Mouse (Mus musculus) liver, embryonic 12.5 days (tissue): Measurements from ENCODE around the gene Tbx3. TPM values are rescaled to one million over a fixed set of nuclear protein-coding genes. Genes with fewer than 3 reads are reported as not detected.

Experiments
- ATAC-seq: fragments of 200-750 bp; cut with Nextera tagmentation; 2 replicates; pipeline ENCODE4 v1.8.0; 2017; ENCODE audit warnings: moderate number of reproducible peaks, mild to moderate bottlenecking, moderate library complexity
- H3K27ac ChIP-seq: fragments of 300-500 bp; sonication (generic); 2 replicates; pipeline ENCODE4 v1.5.1; 2016; ENCODE audit warnings: mild to moderate bottlenecking
- H3K27me3 ChIP-seq: fragments of 300-500 bp; sonication (generic); replicated peaks from 2 replicates; pipeline ENCODE4 v1.6.1; 2016; ENCODE audit warnings: mild to moderate bottlenecking, moderate library complexity
- H3K36me3 ChIP-seq: fragments of 300-500 bp; sonication (generic); 2 replicates; pipeline ENCODE4 v1.6.1; 2016; ENCODE audit warnings: mild to moderate bottlenecking, moderate library complexity
- H3K4me1 ChIP-seq: fragments of 300-500 bp; sonication (generic); 2 replicates; pipeline ENCODE4 v1.6.1; 2016
- H3K4me2 ChIP-seq: fragments of 300-500 bp; sonication (generic); 2 replicates; pipeline ENCODE4 v1.6.1; 2016; ENCODE audit warnings: mild to moderate bottlenecking, moderate library complexity
- H3K4me3 ChIP-seq: fragments of 300-500 bp; sonication (generic); 2 replicates; pipeline ENCODE4 v1.5.1; 2016; ENCODE audit warnings: mild to moderate bottlenecking, moderate library complexity
- H3K9ac ChIP-seq: fragments of 300-500 bp; sonication (generic); 2 replicates; pipeline ENCODE4 v1.6.1; 2016; ENCODE audit warnings: mild to moderate bottlenecking, moderate library complexity
- H3K9me3 ChIP-seq: fragments of 300-500 bp; sonication (generic); replicated peaks from 2 replicates; pipeline ENCODE4 v1.6.1; 2016; ENCODE audit warnings: mild to moderate bottlenecking, moderate library complexity
- WGBS: fragments of 180-500 bp; shearing (Covaris S2); methylation state at CpG from one replicate; pipeline ENCODE4 v1.1.7; 2016; ENCODE audit not compliant: insufficient replicate concordance; 5-methylcytosine and 5-hydroxymethylcytosine counted together
- polyA plus RNA-seq: library from polyadenylated mRNA; unstranded; fragments of >200 nt; fragmentation: Nextera tagmentation; extraction: Ambion mirVana; gene quantifications from 2 replicates; pipeline ENCODE4 v1.2.1, GENCODE M21; 2016

The Tbx3 gene
- polyA plus RNA-seq, 1 experiment from 2014 or later, result 10.7 TPM

DNA sequence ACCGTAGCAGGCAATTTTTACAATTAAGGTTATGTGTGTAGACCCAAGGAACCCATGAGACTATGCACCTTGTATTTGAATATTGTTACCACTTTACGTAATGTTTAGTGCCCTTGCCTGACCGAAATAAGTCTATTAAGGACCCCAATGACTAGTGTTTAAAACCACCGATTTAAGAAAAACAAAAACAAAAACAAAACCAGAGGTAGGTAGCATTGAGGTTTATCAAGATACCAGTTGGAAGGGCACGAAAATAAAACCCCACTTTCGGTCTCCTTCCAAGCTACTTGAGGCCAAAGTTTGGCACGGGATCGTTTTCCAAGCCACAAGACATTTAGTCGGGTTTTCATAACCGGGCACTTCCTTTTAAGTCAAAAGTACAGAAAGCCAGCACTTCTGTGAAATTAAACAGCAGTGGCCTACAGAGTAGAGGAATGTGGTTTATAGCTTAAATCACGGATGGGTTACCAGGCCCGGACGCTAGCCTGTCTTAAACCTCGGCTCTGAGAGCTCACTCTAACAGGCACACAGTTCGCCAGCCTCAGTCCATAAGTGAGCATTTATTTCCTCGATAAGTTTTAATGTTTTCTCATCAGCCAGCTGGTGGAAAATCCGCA lies 2.6 kb downstream of the Tbx3 start:
- Histone ChIP-seq H3K27me3 (peaks cover 98% of the 10 kb centered on the region), H3K27ac (no peak overlapping the region)
- WGBS, result 6% methylated on average over 17 of the region's 17 CpGs

DNA sequence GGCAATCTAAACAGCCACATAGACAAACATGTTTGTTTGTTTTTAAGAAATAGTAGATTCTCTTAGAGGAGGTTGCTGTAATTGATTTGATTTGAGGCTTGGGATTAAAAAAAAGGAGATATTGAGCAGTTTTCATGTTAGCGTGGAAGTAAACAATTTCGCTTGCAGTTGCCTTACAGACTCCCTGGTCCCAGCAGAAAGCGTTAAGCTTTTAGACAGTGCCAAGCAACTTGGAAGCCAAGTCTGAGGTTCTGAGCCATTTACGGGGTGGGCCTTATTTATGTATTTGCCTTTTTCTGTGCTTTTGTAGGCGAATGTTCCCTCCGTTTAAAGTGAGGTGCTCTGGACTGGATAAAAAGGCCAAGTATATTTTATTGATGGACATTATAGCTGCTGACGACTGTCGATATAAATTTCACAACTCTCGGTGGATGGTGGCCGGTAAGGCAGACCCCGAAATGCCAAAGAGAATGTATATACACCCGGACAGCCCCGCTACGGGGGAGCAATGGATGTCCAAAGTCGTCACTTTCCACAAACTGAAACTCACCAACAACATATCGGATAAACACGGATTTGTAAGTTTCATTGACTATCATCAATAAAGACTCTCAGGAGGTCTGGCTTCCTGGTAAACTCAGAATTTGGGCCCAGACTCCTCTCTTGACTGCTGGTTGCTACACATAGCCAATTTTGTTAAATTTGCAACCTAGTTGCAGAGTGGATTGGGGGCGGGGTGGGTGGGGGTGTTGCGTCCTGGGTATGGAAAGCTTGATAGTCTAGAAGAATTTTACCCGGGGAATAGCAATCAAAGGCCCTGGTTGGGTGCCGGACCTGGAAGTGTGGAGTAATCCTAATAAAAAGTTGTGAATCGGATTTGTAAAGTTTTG lies 3.5 kb downstream of the Tbx3 start:
- no peak for ATAC-seq
- Histone ChIP-seq H3K4me1 (peaks cover 9% of the 10 kb centered on the region; the same call in 1 of the 2 replicates), H3K27ac (no peak overlapping the region), H3K36me3 (no peaks in the 10 kb centered on the region; the same call in 1 of the 2 replicates), H3K9ac (peak overlapping the region; percentile 55; the same call in 1 of the 2 replicates), H3K4me3 (peak overlapping the region; percentile 49), H3K9me3 (no peaks in the 10 kb centered on the region), H3K27me3 (peaks cover 98% of the 10 kb centered on the region), H3K4me2 (peak overlapping the region; percentile 43)
- WGBS, result 18% methylated on average over 22 of the region's 22 CpGs

More for the DNA sequence above, 2.6 kb downstream of the Tbx3 start:
- H3K36me3 ChIP-seq, result no peaks in the 10 kb centered on the region
- H3K9ac ChIP-seq, result peak overlapping the region; percentile 55
- H3K9me3 ChIP-seq, result no peaks in the 10 kb centered on the region
- H3K4me1 ChIP-seq, result peaks cover 17% of the 10 kb centered on the region; the same call in 1 of the 2 replicates
- peak overlapping the region; percentile 49 for H3K4me3 ChIP-seq
- peak overlapping the region; percentile 62 for H3K4me2 ChIP-seq
- no peak for ATAC-seq

DNA sequence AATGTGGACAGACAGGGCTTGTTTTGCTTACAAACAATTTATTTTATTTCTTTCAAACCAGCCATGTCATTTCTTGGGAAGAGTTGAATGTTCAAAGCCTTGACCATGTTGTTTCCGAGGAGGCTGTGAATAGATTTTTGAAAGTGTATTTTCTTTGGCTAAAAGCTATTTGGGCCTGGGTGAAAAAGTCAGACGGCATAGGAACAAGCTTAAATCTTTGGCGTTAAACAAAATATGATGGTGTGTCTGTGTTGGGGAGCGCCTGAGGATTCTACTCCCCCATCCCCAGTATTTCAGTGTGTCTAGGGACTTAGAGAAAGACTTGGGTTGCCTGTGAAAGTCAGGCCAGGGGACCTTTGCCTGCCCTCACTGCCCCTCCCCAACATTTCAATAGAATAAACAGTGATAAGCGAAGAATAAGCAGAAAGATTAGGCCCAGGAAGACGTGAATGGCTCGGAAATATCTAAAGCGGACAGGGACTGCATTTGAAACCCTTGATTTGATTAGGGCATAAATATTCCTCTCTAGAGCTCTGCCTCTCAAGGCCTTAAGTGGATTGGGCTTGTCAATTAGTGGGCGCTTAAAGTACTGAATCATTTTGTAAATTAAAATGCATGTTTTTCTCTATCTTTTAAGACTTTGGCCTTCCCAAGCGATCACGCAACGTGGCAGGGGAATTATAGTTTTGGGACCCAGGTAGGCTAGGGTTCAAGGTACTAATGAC lies 4.3 kb downstream of the Tbx3 start:
- H3K9ac ChIP-seq, result peak overlapping the region; percentile 51; the same call in 1 of the 2 replicates
- H3K4me3 ChIP-seq, result peak overlapping the region; percentile 49
- H3K9me3 ChIP-seq, result no peaks in the 10 kb centered on the region
- ATAC-seq, result no peak
- 34% methylated on average over 12 of the region's 12 CpGs for WGBS
- 0 out of 2 replicates have a peak, but pooled peaks cover under 1% of the 10 kb centered on the region for H3K4me1 ChIP-seq
- H3K27me3 ChIP-seq, result peaks cover 95% of the 10 kb centered on the region
- H3K36me3 ChIP-seq, result no peaks in the 10 kb centered on the region; the same call in 1 of the 2 replicates
- no peak overlapping the region for H3K27ac ChIP-seq
- peak overlapping the region; percentile 43 for H3K4me2 ChIP-seq

DNA sequence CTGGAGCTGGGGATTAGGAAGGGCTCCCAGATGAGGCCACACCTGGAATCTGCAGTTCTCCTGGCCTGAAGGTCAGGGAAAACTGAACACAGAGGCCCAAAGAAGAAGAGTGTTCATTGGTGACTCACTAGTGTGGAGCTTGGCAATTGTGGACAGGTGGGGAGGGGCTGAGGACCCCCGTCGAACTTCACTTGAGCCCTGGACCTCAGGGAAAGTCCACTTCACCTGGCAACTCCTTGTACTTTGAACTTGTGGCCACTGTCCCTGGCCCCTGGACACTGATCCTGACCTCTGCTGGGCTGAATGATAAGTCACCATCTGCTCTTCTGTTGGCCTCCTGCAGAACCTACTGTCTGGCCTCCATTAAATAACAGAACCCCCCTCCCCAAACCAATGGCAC lies 5.8 kb downstream of the Tbx3 start:
- H3K9me3 ChIP-seq, result no peaks in the 10 kb centered on the region
- H3K27me3 ChIP-seq, result peaks cover 95% of the 10 kb centered on the region
- no peak overlapping the region for H3K4me3 ChIP-seq
- H3K4me2 ChIP-seq, result no peak overlapping the region
- WGBS, result 63% methylated on average over 2 of the region's 2 CpGs
- H3K27ac ChIP-seq, result no peak overlapping the region
- no peak overlapping the region for H3K9ac ChIP-seq
- H3K36me3 ChIP-seq, result peaks cover 3% of the 10 kb centered on the region
- no peak for ATAC-seq
- no peaks in the 10 kb centered on the region; the same call in 1 of the 2 replicates for H3K4me1 ChIP-seq

DNA sequence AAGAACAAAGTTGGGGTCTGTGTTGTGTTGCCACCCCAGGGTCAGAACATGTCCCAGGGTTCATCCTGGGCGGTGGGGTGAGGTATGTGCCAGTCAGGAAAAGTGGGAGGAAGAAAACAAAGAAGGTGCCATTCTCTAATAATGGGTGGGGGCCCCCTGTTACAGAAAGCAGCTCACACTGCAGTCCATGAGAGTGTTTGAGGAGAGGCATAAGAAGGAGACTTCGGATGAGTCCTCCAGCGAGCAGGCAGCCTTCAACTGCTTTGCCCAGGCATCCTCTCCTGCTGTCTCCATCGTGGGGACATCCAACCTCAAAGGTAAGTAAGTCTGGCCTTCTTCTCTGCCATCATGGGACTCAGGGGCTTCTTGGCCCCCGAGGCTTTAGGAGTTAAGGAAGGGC lies 8.0 kb downstream of the Tbx3 start:
- Histone ChIP-seq H3K4me2 (no peak overlapping the region), H3K27ac (no peak overlapping the region), H3K4me1 (peaks cover 5% of the 10 kb centered on the region), H3K36me3 (peaks cover 3% of the 10 kb centered on the region), H3K9ac (no peak overlapping the region), H3K27me3 (peaks cover 95% of the 10 kb centered on the region), H3K4me3 (no peak overlapping the region), H3K9me3 (no peaks in the 10 kb centered on the region)
- no peak for ATAC-seq
- WGBS, result 40% methylated on average over 5 of the region's 5 CpGs

DNA sequence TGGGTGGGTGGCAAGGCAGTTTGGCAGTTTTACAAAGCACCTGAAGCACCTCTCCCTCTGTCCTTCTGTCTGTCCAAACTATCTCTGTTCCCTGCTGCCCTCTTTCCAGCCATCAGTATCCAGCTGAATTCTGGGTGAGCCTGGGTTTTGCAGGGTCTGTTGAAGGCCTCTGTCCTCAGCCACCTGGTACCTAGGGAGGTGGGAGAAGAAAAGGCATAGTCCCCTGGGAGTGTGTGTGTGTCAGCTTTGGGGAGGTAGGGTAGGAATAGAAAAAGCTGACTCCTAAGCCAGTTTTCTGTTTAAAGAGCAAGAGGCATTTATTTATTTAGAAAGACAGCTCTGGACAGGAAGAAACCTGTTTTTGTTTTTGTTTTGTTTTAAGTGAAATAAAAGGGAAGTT lies 8.6 kb downstream of the Tbx3 start:
- peaks cover 95% of the 10 kb centered on the region for H3K27me3 ChIP-seq
- ATAC-seq, result no peak
- H3K4me2 ChIP-seq, result no peak overlapping the region

DNA sequence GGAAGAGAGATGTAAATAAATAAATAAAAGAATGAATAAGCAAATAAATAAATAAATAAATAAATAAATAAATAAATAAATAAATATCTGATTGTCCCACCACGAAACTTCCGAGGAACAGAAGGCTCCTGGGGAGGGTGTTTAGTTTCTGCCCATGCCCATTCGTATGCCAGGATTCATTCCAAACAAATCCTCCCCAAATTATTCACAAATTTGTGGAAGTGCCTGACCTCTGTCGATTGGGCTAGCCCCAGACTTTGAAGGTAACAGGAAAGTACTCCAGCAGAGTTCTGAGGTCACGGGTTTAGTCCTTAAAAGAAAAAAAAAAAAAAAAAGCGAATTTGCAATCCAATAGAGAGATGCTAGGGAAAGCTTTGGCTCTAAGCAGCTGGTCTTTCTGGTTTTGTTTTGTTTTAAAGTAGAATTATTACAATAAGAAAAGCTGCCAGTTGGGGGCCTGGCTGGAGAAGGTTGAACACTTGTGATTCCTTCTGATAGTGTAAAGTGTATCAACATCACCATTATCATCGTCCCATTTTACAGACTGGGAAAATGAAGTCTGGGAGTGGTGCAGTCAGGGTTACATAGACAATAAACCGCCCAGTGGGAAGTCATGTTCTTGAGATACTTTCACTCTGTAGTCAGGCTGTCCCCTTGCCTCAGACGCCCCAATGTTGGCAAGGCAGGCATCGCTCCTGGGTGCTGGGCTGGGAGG lies 9.3 kb downstream of the Tbx3 start:
- no peak overlapping the region for H3K9ac ChIP-seq
- H3K4me3 ChIP-seq, result peak overlapping the region; percentile 16; the same call in 1 of the 2 replicates
- H3K27me3 ChIP-seq, result peaks cover 93% of the 10 kb centered on the region
- ATAC-seq, result no peak
- H3K9me3 ChIP-seq, result no peaks in the 10 kb centered on the region
- H3K4me2 ChIP-seq, result peak overlapping the region; percentile 35
- peaks cover 5% of the 10 kb centered on the region for H3K4me1 ChIP-seq
- H3K36me3 ChIP-seq, result peaks cover 3% of the 10 kb centered on the region
- 41% methylated on average over 10 of the region's 10 CpGs for WGBS
- H3K27ac ChIP-seq, result no peak overlapping the region

More for the DNA sequence above, 8.6 kb downstream of the Tbx3 start:
- H3K9ac ChIP-seq, result no peak overlapping the region
- peaks cover 5% of the 10 kb centered on the region for H3K4me1 ChIP-seq
- H3K9me3 ChIP-seq, result no peaks in the 10 kb centered on the region
- peaks cover 3% of the 10 kb centered on the region for H3K36me3 ChIP-seq
- no peak overlapping the region for H3K27ac ChIP-seq
- no peak overlapping the region for H3K4me3 ChIP-seq

DNA sequence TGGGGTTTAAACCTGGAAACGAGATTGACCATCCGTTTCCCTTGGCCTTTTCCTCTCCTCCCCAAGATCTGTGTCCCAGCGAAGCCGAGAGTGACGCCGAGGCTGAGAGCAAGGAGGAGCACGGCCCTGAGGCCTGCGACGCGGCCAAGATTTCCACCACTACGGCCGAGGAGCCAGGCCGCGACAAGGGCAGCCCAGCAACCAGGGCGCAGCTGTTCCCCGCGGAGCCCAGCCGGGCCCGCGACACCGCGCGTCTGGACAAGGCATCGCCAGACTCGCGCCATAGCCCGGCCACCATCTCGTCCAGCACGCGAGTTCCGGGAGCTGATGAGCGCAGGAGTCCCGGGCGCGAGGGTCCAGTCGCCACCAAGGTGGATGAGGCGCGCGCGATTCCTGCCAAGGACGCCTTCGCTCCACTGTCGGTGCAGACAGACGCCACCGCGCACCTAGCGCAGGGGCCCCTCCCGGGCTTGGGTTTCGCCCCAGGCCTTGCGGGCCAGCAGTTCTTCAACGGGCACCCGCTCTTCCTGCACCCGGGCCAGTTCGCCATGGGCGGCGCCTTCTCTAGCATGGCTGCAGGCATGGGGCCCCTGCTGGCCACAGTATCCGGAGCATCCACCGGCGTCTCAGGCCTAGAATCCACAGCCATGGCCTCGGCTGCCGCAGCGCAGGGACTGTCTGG lies 10.0 kb downstream of the Tbx3 start:
- Histone ChIP-seq H3K4me2 (peak overlapping the region; percentile 35), H3K4me3 (peak overlapping the region; percentile 16), H3K9ac (no peak overlapping the region), H3K4me1 (peaks cover 5% of the 10 kb centered on the region), H3K27ac (0 out of 2 replicates have a peak overlapping the region, but pooled peaks have one; percentile 25), H3K27me3 (peaks cover 93% of the 10 kb centered on the region), H3K36me3 (peaks cover 3% of the 10 kb centered on the region), H3K9me3 (no peaks in the 10 kb centered on the region)
- no peak for ATAC-seq
- 20% methylated on average over 62 of the region's 62 CpGs for WGBS

DNA sequence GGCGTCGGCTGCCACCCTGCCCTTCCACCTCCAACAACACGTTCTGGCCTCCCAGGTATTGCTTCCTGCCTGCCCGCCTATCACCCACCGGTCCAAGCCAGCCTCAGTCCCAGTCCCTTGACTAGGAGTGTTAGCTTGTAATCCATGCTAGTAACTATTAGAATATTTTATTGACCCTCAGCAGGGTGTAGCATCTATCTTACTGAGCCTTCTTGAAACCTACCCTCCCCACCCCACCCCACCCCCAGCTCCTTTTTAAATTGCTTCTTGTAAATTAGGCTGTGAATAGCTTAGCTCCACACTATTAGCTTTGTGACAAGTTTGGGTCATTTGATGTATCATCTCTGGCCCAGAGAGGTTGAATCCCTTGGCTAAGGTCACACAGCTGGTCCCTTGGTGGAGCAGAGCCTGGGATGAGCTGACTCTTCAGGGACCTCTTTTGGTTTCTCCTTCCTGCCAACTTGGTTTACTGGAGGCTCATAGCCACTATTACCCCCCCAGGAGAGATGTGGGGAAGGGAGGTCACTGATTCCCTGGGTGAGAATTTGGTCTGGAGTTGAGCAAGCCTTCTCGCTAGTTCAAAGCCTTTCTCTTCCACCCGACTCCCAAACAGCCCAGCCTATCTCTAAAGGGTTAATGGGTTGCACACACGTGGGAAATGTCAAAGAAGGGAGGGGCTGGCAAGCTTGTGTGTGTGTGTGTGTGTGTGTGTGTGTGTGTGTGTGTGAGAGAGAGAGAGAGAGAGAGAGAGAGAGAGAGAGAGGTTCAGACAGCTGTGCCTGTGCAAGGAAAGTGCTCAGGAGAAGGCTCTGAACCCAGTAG lies 10.8 kb downstream of the Tbx3 start:
- no peak overlapping the region for H3K9ac ChIP-seq
- no peak overlapping the region for H3K4me3 ChIP-seq
- H3K4me2 ChIP-seq, result peak overlapping the region; percentile 35; the same call in 1 of the 2 replicates
- H3K27ac ChIP-seq, result 0 out of 2 replicates have a peak overlapping the region, but pooled peaks have one; percentile 25
- peaks cover 93% of the 10 kb centered on the region for H3K27me3 ChIP-seq
- no peaks in the 10 kb centered on the region for H3K9me3 ChIP-seq
- peaks cover 3% of the 10 kb centered on the region for H3K36me3 ChIP-seq
- H3K4me1 ChIP-seq, result peaks cover 5% of the 10 kb centered on the region
- 29% methylated on average over 8 of the region's 8 CpGs for WGBS
- ATAC-seq, result no peak

DNA sequence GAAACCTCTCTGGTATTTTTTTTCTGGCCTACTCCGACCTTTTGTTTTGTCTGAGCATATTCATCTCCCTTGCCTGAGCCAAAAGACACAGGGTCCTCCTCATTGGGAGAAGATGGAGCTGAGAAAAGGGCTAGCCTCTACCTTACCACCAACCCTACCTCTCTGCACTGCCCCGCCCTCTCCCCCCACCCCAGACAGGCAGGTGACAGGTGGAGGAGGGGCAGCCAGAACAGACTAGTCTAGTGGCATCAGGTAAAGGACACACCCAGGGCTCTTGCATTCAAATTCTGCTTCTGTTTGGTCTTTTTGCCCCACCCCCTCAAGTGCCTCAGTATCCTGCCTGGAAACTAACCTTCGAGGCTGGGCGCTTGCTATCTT lies 11.4 kb downstream of the Tbx3 start:
- Histone ChIP-seq H3K9me3 (no peaks in the 10 kb centered on the region), H3K27me3 (peaks cover 93% of the 10 kb centered on the region), H3K4me1 (peaks cover 5% of the 10 kb centered on the region), H3K4me3 (no peak overlapping the region), H3K27ac (no peak overlapping the region), H3K36me3 (peaks cover 3% of the 10 kb centered on the region), H3K4me2 (no peak overlapping the region), H3K9ac (no peak overlapping the region)
- no peak for ATAC-seq
- WGBS, result 41% methylated on average over 4 of the region's 4 CpGs
